Mouse (Mus musculus) lung, postnatal 0 days (tissue): ENCODE measurements around the gene Rprd1b. TPM values are rescaled to one million over a fixed set of nuclear protein-coding genes. Genes with fewer than 3 reads are reported as not detected.

Experiments used
- ATAC-seq: fragments of 200-750 bp; cut with Nextera tagmentation; 2 replicates; pipeline ENCODE4 v1.8.0; 2017; ENCODE audit warnings: moderate library complexity
- DNase-seq: peaks from one replicate; pipeline ENCODE4 v3.0.0-alpha.2; 2016; ENCODE audit warnings: low spot score
- H3K27ac ChIP-seq: fragments of 300-500 bp; sonication (generic); 2 replicates; pipeline ENCODE4 v1.5.1; 2014; ENCODE audit warnings: antibody characterized with exemption, mild to moderate bottlenecking, low read length, mixed read lengths
- H3K27me3 ChIP-seq: fragments of 300-500 bp; sonication (generic); replicated peaks from 2 replicates; pipeline ENCODE4 v1.6.1; 2014; ENCODE audit warnings: low read length, mixed read lengths; ENCODE audit not compliant: insufficient read depth
- H3K36me3 ChIP-seq: fragments of 300-500 bp; sonication (generic); 2 replicates; pipeline ENCODE4 v1.6.1; 2014; ENCODE audit warnings: low read length, mixed read lengths; ENCODE audit not compliant: insufficient read depth
- H3K4me1 ChIP-seq: fragments of 300-500 bp; sonication (generic); 2 replicates; pipeline ENCODE4 v1.6.1; 2014; ENCODE audit warnings: antibody characterized with exemption, low read depth, low read length, mixed read lengths; ENCODE audit not compliant: insufficient read depth
- H3K4me2 ChIP-seq: fragments of 300-500 bp; sonication (generic); replicated peaks from 2 replicates; pipeline ENCODE4 v1.6.1; 2014; ENCODE audit warnings: low read depth, mild to moderate bottlenecking, low read length, moderate library complexity, mixed read lengths
- H3K4me3 ChIP-seq: fragments of 300-500 bp; sonication (generic); 2 replicates; pipeline ENCODE4 v1.5.1; 2014; ENCODE audit warnings: low read depth, low read length
- H3K9ac ChIP-seq: fragments of 300-500 bp; sonication (generic); replicated peaks from 2 replicates; pipeline ENCODE4 v1.6.1; 2014; ENCODE audit warnings: low read depth, mild to moderate bottlenecking
- H3K9me3 ChIP-seq: fragments of 300-500 bp; sonication (generic); 2 replicates; pipeline ENCODE4 v1.6.1; 2016; ENCODE audit warnings: low read length, mixed read lengths
- CTCF ChIP-seq: IDR thresholded peaks from 2 replicates; pipeline ENCODE4 v1.5.1; 2016; ENCODE audit warnings: antibody characterized with exemption, mild to moderate bottlenecking
- EP300 ChIP-seq: IDR thresholded peaks from 2 replicates; pipeline ENCODE4 v1.6.1; 2016; ENCODE audit warnings: antibody characterized with exemption, mild to moderate bottlenecking, control low read depth
- WGBS: fragments of 180-500 bp; shearing (Covaris S2); extraction: QIAGEN DNeasy Blood & Tissue Kit; methylation state at CpG from one replicate; pipeline ENCODE4 v1.1.7; 2014; 5-methylcytosine and 5-hydroxymethylcytosine counted together
- polyA plus RNA-seq: library from polyadenylated mRNA; unstranded; fragments of >200 nt; fragmentation: Nextera tagmentation; extraction: Ambion mirVana; gene quantifications from 2 replicates; pipeline ENCODE4 v1.2.1, GENCODE M21; 2015

Rprd1b gene
- polyA plus RNA-seq, 1 experiment from 2014 or later, result 23.8 TPM

DNA sequence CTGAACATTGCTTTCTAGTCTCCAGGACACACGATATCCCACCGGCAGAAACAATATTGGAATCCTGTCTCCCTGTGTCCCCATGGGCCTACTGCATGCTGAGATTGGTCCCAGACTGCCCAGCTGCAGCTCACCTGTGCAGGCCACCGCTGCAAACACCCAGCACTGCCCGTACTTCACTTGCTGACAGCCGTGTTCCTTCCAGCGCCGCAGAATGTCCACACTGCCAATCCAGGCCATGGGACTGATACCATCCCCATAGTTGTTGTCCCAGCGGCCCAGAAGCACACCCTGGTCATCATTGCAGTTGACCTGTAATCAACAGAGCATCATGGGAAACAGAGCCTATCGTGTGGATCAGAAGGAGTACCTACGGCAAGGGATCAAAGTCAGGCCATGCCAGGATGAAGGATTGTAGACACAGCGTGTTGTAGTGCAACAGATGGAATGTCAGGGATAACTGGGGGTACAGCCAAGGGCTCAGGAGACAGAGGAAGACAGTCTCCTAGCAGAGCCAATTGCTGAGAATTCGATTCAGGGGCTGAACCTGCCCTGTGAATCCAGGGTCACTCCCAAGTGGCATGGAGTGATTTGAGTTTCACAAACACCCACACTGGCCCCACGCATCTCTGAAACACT, 103.0 kb downstream of the Rprd1b start:
- DNase-seq (no peak), ATAC-seq (no peak)
- Histone ChIP-seq H3K9ac (no peak overlapping the region), H3K27ac (no peak overlapping the region), H3K27me3 (no peaks in the 10 kb centered on the region), H3K4me1 (peaks cover 16% of the 10 kb centered on the region; the same call in 1 of the 2 replicates), H3K4me3 (no peak overlapping the region), H3K36me3 (peaks cover 43% of the 10 kb centered on the region), H3K4me2 (no peak overlapping the region), H3K9me3 (no peaks in the 10 kb centered on the region)
- WGBS, result 88% methylated on average over 13 of the region's 13 CpGs
- TF ChIP-seq EP300 (no peak), CTCF (no peak)

DNA sequence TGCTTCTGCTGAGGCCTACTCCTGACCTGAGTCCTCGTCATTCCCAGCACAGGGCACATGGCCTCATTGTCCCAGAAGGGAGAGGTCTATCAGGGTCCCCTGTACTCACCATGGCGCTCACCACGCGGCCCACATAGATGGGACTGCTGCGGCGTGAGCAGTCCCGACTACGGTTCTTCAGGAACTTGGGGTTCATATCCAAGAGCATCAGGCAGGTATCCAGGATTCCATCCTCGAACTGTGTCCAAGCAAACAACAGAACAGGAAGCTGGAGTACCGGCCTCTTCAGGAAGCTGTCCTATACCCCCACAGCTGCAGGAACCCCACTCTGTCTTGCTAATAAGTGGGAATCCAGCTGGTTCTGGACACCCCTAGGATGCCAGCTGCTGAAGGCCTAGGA, 104.0 kb downstream of the Rprd1b start:
- Histone ChIP-seq H3K4me2 (no peak overlapping the region), H3K4me3 (no peak overlapping the region), H3K4me1 (peaks cover 16% of the 10 kb centered on the region; the same call in 1 of the 2 replicates), H3K27me3 (no peaks in the 10 kb centered on the region), H3K9ac (no peak overlapping the region), H3K9me3 (no peaks in the 10 kb centered on the region), H3K27ac (no peak overlapping the region), H3K36me3 (peaks cover 37% of the 10 kb centered on the region)
- 82% methylated on average over 10 of the region's 10 CpGs for WGBS
- DNase-seq, result no peak
- ATAC-seq, result no peak
- TF ChIP-seq CTCF, result no peak
- no peak for TF ChIP-seq EP300

DNA sequence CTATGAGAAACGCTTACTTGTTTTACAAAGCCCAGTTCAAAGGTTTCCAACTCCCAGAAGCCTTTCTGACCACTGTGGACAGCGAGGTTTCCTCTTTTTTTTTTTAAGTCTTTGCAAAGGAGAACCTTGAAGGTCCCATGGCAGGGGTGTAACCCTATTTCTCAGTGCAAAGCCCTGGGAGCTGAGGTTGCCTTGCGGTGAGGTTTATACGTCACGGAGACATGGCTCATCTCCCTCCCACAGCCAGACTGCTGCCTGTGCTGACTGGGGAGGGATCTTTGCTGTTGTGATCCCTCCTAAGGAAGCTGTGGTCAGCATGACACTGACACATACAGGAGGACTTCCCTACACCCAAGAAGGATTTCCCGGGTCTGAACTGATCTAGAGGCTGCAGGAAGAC, 104.8 kb downstream of the Rprd1b start:
- no peak for ATAC-seq
- H3K36me3 ChIP-seq, result peaks cover 37% of the 10 kb centered on the region
- WGBS, result 70% methylated on average over 6 of the region's 6 CpGs

DNA sequence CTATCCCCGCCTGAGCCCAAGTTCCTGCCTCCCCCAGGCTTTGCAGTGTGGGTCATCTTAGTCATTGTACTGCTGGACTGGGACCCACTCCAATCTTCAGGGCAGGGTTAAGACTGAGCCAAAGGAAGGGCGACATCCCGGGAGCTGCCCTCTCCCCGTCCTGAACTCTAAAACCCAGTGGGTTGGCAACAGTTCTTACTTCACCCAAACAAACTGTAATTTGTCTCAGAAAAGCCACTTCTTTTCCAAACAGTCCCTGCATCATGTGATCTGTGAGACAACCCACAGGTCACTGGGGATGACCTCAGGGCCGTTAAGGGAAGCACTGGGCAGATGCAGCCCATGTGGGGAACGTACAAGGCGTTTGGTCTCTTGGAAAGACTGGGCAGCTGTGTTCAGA, 107.9 kb downstream of the Rprd1b start:
- Histone ChIP-seq H3K36me3 (peaks cover 28% of the 10 kb centered on the region), H3K27me3 (no peaks in the 10 kb centered on the region), H3K9ac (no peak overlapping the region), H3K4me1 (peaks cover 17% of the 10 kb centered on the region; the same call in 1 of the 2 replicates), H3K4me3 (no peak overlapping the region), H3K9me3 (no peaks in the 10 kb centered on the region), H3K27ac (peak overlapping the region; percentile 54), H3K4me2 (no peak overlapping the region)
- ATAC-seq (peak; percentile 77), DNase-seq (peak; percentile 91)
- TF ChIP-seq EP300 (peak; percentile 61), CTCF (no peak)
- 31% methylated on average over 7 of the region's 7 CpGs for WGBS

More for the DNA sequence above, 104.8 kb downstream of the Rprd1b start:
- TF ChIP-seq CTCF, result no peak
- no peak for TF ChIP-seq EP300
- peak; percentile 47 for DNase-seq
- no peaks in the 10 kb centered on the region for H3K9me3 ChIP-seq
- peaks cover 16% of the 10 kb centered on the region; the same call in 1 of the 2 replicates for H3K4me1 ChIP-seq
- H3K4me3 ChIP-seq, result no peak overlapping the region
- no peaks in the 10 kb centered on the region for H3K27me3 ChIP-seq
- H3K4me2 ChIP-seq, result no peak overlapping the region
- H3K9ac ChIP-seq, result no peak overlapping the region
- H3K27ac ChIP-seq, result no peak overlapping the region

DNA sequence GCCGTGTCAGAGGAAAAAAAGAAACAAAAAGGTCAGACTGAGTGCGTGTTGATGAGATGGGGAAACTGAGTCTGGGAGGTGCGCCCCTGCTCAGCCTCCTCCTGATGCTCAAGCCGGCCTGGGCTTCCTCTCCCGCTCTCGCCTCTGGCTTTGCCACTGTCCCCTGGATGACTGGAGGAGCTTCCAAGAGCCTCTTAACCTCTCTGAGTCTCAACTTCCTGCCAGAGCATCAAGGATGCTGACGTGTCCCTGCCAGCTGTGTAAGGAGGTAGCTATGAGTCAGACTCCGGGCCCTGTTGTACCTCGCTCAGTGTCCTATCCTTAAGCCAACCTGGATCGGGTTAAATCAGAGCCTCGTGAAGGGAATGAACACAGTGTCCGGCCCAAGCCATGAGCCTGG, 109.5 kb downstream of the Rprd1b start:
- Histone ChIP-seq H3K27ac (no peak overlapping the region), H3K36me3 (peaks cover 18% of the 10 kb centered on the region; the same call in 1 of the 2 replicates), H3K9me3 (no peaks in the 10 kb centered on the region), H3K27me3 (no peaks in the 10 kb centered on the region), H3K4me3 (no peak overlapping the region), H3K4me1 (peaks cover 32% of the 10 kb centered on the region), H3K4me2 (no peak overlapping the region), H3K9ac (no peak overlapping the region)
- TF ChIP-seq CTCF, result no peak
- TF ChIP-seq EP300, result no peak
- no peak for ATAC-seq
- WGBS, result 80% methylated on average over 12 of the region's 12 CpGs
- DNase-seq, result no peak

DNA sequence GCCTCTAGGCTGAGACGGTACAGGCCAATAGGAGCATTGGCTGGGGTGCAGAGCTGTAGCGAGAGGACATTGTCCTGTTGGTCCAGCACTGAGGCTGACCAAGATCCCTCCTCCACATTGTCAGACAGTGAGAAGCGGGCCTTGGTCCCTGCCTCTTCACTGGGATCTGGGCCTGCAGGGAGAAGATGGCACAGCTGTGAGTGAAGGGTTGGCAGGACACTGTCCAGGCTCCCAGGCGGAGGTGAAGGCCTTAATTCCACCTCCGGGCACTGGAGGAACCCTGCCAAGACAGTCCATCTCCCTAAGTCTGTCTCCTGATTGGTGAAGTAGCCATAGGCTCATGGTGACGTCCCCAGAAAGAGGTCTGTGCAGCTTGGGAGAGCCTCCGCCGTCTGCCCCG, 110.5 kb downstream of the Rprd1b start:
- TF ChIP-seq CTCF (no peak), EP300 (no peak)
- peaks cover 37% of the 10 kb centered on the region for H3K4me1 ChIP-seq
- peak overlapping the region; percentile 72; the same call in 1 of the 2 replicates for H3K27ac ChIP-seq
- no peak overlapping the region for H3K9ac ChIP-seq
- H3K9me3 ChIP-seq, result no peaks in the 10 kb centered on the region
- H3K4me2 ChIP-seq, result no peak overlapping the region
- peaks cover 9% of the 10 kb centered on the region; the same call in 1 of the 2 replicates for H3K36me3 ChIP-seq
- ATAC-seq (no peak), DNase-seq (no peak)
- 89% methylated on average over 9 of the region's 9 CpGs for WGBS
- no peak overlapping the region for H3K4me3 ChIP-seq
- H3K27me3 ChIP-seq, result no peaks in the 10 kb centered on the region
